Mouse (Mus musculus) C2C12 (cell line): ENCODE results near the gene Adamts16.

ENCODE experiments used
- CEBPB ChIP-seq: IDR thresholded peaks from one replicate; pipeline ENCODE4 v1.6.1; 2011; ENCODE audit warnings: low read depth, mild to moderate bottlenecking, control low read depth, moderate library complexity
- CTCF ChIP-seq: IDR thresholded peaks from one replicate; pipeline ENCODE4 v1.5.1; 2011; ENCODE audit not compliant: control insufficient read depth, insufficient read depth, insufficient read length
- MAX ChIP-seq: IDR thresholded peaks from one replicate; pipeline ENCODE4 v1.6.1; 2011; ENCODE audit warnings: mild to moderate bottlenecking, control low read depth
- MYOG ChIP-seq: IDR thresholded peaks from one replicate; pipeline ENCODE4 v1.6.1; 2011; ENCODE audit not compliant: control insufficient read depth, insufficient read length; ENCODE audit errors: extremely low read depth

GRCm38 (mm10) chr13:70846933-70847332, 5.3 kb upstream of the Adamts16 start:
- TF ChIP-seq CTCF (no peak), MYOG (no peak), MAX (no peak), CEBPB (no peak)
